Mouse (Mus musculus): ENCODE measurements around the gene Ltb. TPM values are rescaled to one million over a fixed set of nuclear protein-coding genes. Genes with fewer than 3 reads are reported as not detected.

Gene Ltb
- polyA plus RNA-seq, 1 experiment from 2014 or later, result 2.0 TPM

GRCm38 (mm10) chr17:35155451-35155850, 38.8 kb upstream of the Ltb start:
- H3K36me3 ChIP-seq (ENCODE audit: control insufficient read depth, insufficient read depth, low read length), result peaks cover 98% of the 10 kb centered on the region
- no peak for ATAC-seq (ENCODE audit: low read depth)

DNA sequence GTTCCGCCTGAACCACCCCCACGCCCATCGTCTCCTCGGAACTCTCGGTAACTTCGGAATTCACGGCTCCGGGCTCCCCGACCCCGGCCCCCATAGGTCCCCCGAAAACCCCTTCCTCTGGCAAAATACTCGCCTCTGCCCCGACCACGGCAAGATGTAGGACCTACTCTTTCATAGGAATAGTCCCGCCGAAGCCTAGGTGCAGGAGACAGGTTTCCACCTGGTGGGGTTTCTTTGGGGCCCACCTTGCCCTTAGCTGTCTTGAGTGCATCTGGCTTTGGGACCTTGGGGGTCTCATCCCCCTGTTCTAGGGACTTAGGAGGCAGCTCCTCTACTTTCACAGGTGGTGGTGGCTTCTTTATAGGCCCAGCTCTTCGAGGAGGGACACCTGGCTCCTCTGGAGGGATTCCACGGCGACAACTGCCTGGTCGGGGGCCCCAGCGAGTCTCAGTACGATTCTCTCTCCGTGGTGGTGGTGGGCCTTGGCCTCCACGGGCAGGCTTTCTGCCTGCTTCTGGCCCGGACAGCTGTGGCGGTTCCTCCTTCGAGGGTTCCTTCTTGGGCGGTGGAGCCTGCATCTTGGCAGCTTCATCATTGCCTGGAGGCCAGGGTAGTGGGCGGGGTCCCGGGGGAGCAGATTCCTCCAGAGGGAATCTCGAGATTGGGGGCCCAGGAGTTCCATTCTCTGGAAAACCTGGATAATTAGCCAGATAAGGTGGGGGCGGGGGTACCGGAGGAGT, 37.6 kb upstream of the Ltb start:
- Histone ChIP-seq H3K9ac (ENCODE audit: low read depth, low read length) (no peak overlapping the region), H3K4me3 (ENCODE audit: low read depth, low read length) (no peak overlapping the region), H3K27ac (replicated peaks; ENCODE audit: low read depth, low read length) (no peak overlapping the region), H3K4me1 (ENCODE audit: control insufficient read depth, insufficient read depth, low read length) (no peaks in the 10 kb centered on the region), H3K4me2 (ENCODE audit: low read depth, low read length) (no peak overlapping the region), H3K27me3 (replicated peaks; ENCODE audit: control insufficient read depth, insufficient read depth, low read length) (no peaks in the 10 kb centered on the region), H3K36me3 (ENCODE audit: control insufficient read depth, insufficient read depth, low read length) (peaks cover 100% of the 10 kb centered on the region), H3K9me3 (ENCODE audit: control insufficient read depth, low read length) (no peaks in the 10 kb centered on the region)
- 90% methylated on average over 33 of the region's 33 CpGs for WGBS
- ATAC-seq (ENCODE audit: low read depth), result no peak
- no peak for DNase-seq (ENCODE audit: low spot score)

More at GRCm38 (mm10) chr17:35155451-35155850, 38.8 kb upstream of the Ltb start:
- WGBS, result 92% methylated on average over 12 of the region's 12 CpGs
- no peak overlapping the region for H3K4me2 ChIP-seq (ENCODE audit: low read depth, low read length)
- H3K9ac ChIP-seq (ENCODE audit: low read depth, low read length), result peak overlapping the region; percentile 46; the same call in 1 of the 2 replicates
- H3K4me3 ChIP-seq (ENCODE audit: low read depth, low read length), result no peak overlapping the region
- peak overlapping the region; percentile 5; the same call in 1 of the 2 replicates for H3K27ac ChIP-seq (replicated peaks; ENCODE audit: low read depth, low read length)
- H3K4me1 ChIP-seq (ENCODE audit: control insufficient read depth, insufficient read depth, low read length), result no peaks in the 10 kb centered on the region
- H3K27me3 ChIP-seq (replicated peaks; ENCODE audit: control insufficient read depth, insufficient read depth, low read length), result no peaks in the 10 kb centered on the region
- no peak for DNase-seq (ENCODE audit: low spot score)
- H3K9me3 ChIP-seq (ENCODE audit: control insufficient read depth, low read length), result no peaks in the 10 kb centered on the region

DNA sequence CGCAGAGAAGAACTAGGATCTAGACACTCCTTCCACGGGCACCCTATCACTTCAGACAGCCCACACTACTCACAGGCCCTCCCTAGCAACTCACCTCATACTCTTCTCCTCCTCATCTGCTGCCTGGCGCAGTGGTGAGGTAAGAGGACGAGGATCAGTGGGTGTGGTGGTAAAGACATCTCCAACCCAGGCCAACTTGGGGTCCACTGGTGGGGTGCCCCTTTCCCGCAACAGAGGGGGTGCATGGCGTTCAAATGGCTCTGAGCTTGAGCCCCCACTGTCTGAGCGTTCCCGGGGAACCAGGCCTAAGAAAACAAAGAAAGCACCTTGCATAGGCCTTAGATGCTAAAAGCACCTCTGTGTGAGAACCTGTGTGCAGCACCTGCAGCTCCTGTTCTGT, 37.0 kb upstream of the Ltb start:
- no peak overlapping the region for H3K4me2 ChIP-seq (ENCODE audit: low read depth, low read length)
- no peak overlapping the region for H3K4me3 ChIP-seq (ENCODE audit: low read depth, low read length)
- peaks cover 100% of the 10 kb centered on the region for H3K36me3 ChIP-seq (ENCODE audit: control insufficient read depth, insufficient read depth, low read length)
- H3K9ac ChIP-seq (ENCODE audit: low read depth, low read length), result no peak overlapping the region
- no peaks in the 10 kb centered on the region for H3K27me3 ChIP-seq (replicated peaks; ENCODE audit: control insufficient read depth, insufficient read depth, low read length)
- DNase-seq (ENCODE audit: low spot score), result no peak
- H3K4me1 ChIP-seq (ENCODE audit: control insufficient read depth, insufficient read depth, low read length), result peaks cover 3% of the 10 kb centered on the region; the same call in 1 of the 2 replicates
- H3K9me3 ChIP-seq (ENCODE audit: control insufficient read depth, low read length), result no peaks in the 10 kb centered on the region
- no peak for ATAC-seq (ENCODE audit: low read depth)
- H3K27ac ChIP-seq (replicated peaks; ENCODE audit: low read depth, low read length), result no peak overlapping the region
- 89% methylated on average over 8 of the region's 8 CpGs for WGBS

DNA sequence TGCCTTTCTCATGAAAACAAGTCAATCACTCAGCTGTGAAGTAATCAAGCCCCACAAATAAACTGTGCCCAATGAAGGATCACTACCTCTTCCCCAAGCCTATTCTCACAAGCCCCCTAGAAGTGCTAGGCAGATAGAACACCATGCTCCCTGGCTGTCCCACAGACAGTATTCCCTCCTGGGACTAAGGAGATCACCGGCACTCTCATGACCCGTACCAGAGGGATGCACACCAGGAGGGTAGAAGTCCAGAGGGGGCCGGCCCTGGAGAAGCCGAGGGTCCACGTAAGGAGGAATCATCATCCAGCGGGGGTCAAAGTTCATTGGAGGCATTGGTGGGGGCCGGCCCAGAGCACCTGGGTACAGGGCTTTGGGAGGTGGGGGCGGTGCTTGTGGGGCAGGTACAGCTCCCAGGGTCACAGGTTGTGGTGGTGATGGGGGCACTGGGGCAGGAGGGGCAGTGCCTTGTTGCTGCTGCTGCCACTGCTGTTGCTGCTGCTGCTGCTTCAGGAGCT, 36.5 kb upstream of the Ltb start:
- DNase-seq (ENCODE audit: low spot score), result no peak
- no peak overlapping the region for H3K4me2 ChIP-seq (ENCODE audit: low read depth, low read length)
- H3K9ac ChIP-seq (ENCODE audit: low read depth, low read length), result no peak overlapping the region
- no peak overlapping the region for H3K4me3 ChIP-seq (ENCODE audit: low read depth, low read length)
- 90% methylated on average over 8 of the region's 8 CpGs for WGBS
- H3K9me3 ChIP-seq (ENCODE audit: control insufficient read depth, low read length), result no peaks in the 10 kb centered on the region
- ATAC-seq (ENCODE audit: low read depth), result no peak
- no peak overlapping the region for H3K27ac ChIP-seq (replicated peaks; ENCODE audit: low read depth, low read length)
- peaks cover 7% of the 10 kb centered on the region for H3K4me1 ChIP-seq (ENCODE audit: control insufficient read depth, insufficient read depth, low read length)
- H3K27me3 ChIP-seq (replicated peaks; ENCODE audit: control insufficient read depth, insufficient read depth, low read length), result no peaks in the 10 kb centered on the region
- H3K36me3 ChIP-seq (ENCODE audit: control insufficient read depth, insufficient read depth, low read length), result peaks cover 96% of the 10 kb centered on the region

GRCm38 (mm10) chr17:35158850-35159593, 35.2 kb upstream of the Ltb start:
- Histone ChIP-seq H3K9me3 (ENCODE audit: control insufficient read depth, low read length) (no peaks in the 10 kb centered on the region), H3K27ac (replicated peaks; ENCODE audit: low read depth, low read length) (no peak overlapping the region), H3K4me1 (ENCODE audit: control insufficient read depth, insufficient read depth, low read length) (peaks cover 12% of the 10 kb centered on the region), H3K27me3 (replicated peaks; ENCODE audit: control insufficient read depth, insufficient read depth, low read length) (no peaks in the 10 kb centered on the region), H3K9ac (ENCODE audit: low read depth, low read length) (no peak overlapping the region), H3K36me3 (ENCODE audit: control insufficient read depth, insufficient read depth, low read length) (peaks cover 83% of the 10 kb centered on the region), H3K4me3 (ENCODE audit: low read depth, low read length) (no peak overlapping the region), H3K4me2 (ENCODE audit: low read depth, low read length) (no peak overlapping the region)
- ATAC-seq (ENCODE audit: low read depth) (no peak), DNase-seq (ENCODE audit: low spot score) (no peak)
- WGBS, result 88% methylated on average over 16 of the region's 16 CpGs

GRCm38 (mm10) chr17:35159638-35160037, 34.6 kb upstream of the Ltb start:
- Histone ChIP-seq H3K9me3 (ENCODE audit: control insufficient read depth, low read length) (no peaks in the 10 kb centered on the region), H3K36me3 (ENCODE audit: control insufficient read depth, insufficient read depth, low read length) (peaks cover 77% of the 10 kb centered on the region), H3K4me1 (ENCODE audit: control insufficient read depth, insufficient read depth, low read length) (peaks cover 12% of the 10 kb centered on the region), H3K4me2 (ENCODE audit: low read depth, low read length) (no peak overlapping the region), H3K27ac (replicated peaks; ENCODE audit: low read depth, low read length) (no peak overlapping the region), H3K4me3 (ENCODE audit: low read depth, low read length) (no peak overlapping the region), H3K27me3 (replicated peaks; ENCODE audit: control insufficient read depth, insufficient read depth, low read length) (no peaks in the 10 kb centered on the region), H3K9ac (ENCODE audit: low read depth, low read length) (no peak overlapping the region)
- DNase-seq (ENCODE audit: low spot score) (no peak), ATAC-seq (ENCODE audit: low read depth) (no peak)
- WGBS, result 83% methylated on average over 7 of the region's 7 CpGs

- peaks cover 20% of the 10 kb centered on the region for H3K4me1 ChIP-seq (ENCODE audit: control insufficient read depth, insufficient read depth, low read length)
- H3K9ac ChIP-seq (ENCODE audit: low read depth, low read length), result no peak overlapping the region
- DNase-seq (ENCODE audit: low spot score) (no peak), ATAC-seq (ENCODE audit: low read depth) (no peak)
- H3K27me3 ChIP-seq (replicated peaks; ENCODE audit: control insufficient read depth, insufficient read depth, low read length), result no peaks in the 10 kb centered on the region
- H3K4me2 ChIP-seq (ENCODE audit: low read depth, low read length), result no peak overlapping the region
- H3K4me3 ChIP-seq (ENCODE audit: low read depth, low read length), result no peak overlapping the region
- WGBS, result 86% methylated on average over 11 of the region's 11 CpGs
- H3K36me3 ChIP-seq (ENCODE audit: control insufficient read depth, insufficient read depth, low read length), result peaks cover 59% of the 10 kb centered on the region
- no peaks in the 10 kb centered on the region for H3K9me3 ChIP-seq (ENCODE audit: control insufficient read depth, low read length)
- no peak overlapping the region for H3K27ac ChIP-seq (replicated peaks; ENCODE audit: low read depth, low read length)
These were observed 32.8 kb upstream of the Ltb start for GRCm38 (mm10) chr17:35161421-35161820.

DNA sequence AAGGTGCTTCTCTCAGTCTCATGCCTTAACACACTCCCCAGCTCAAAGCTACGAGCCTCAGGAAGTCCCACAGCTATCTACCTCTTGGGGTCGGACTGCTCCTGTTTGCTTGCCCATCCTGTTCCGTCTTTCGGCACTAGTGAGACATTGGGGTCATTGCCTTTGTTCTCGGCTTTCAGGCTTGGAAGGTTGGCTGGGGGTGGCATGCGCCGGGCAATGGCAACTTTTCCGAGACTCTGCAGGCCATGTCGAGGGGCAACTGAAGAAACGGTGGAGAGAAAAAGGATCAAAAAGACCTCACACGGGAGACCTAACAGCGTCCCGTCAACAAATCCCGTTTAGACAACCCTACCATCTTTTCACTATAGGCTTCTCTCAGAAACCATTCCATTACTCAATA, 32.1 kb upstream of the Ltb start:
- WGBS, result 69% methylated on average over 14 of the region's 14 CpGs
- Histone ChIP-seq H3K9ac (ENCODE audit: low read depth, low read length) (peak overlapping the region; percentile 43; the same call in 1 of the 2 replicates), H3K4me2 (ENCODE audit: low read depth, low read length) (peak overlapping the region; percentile 84), H3K4me1 (ENCODE audit: control insufficient read depth, insufficient read depth, low read length) (peaks cover 21% of the 10 kb centered on the region), H3K36me3 (ENCODE audit: control insufficient read depth, insufficient read depth, low read length) (peaks cover 52% of the 10 kb centered on the region), H3K27ac (replicated peaks; ENCODE audit: low read depth, low read length) (no peak overlapping the region), H3K4me3 (ENCODE audit: low read depth, low read length) (peak overlapping the region; percentile 93), H3K27me3 (replicated peaks; ENCODE audit: control insufficient read depth, insufficient read depth, low read length) (no peaks in the 10 kb centered on the region), H3K9me3 (ENCODE audit: control insufficient read depth, low read length) (no peaks in the 10 kb centered on the region)
- DNase-seq (ENCODE audit: low spot score) (no peak), ATAC-seq (ENCODE audit: low read depth) (no peak)
